Mouse (Mus musculus): ENCODE measurements around the gene Grm5. TPM values are rescaled to one million over a fixed set of nuclear protein-coding genes. Genes with fewer than 3 reads are reported as not detected.

The Grm5 gene
- not detected for polyA plus RNA-seq (2014; fragmentation: Illumina TruSeq; extraction: RNeasy Lipid Tissue Mini Kit (QIAGEN cat#74804); ENCODE audit: low read depth, low replicate concordance)

GRCm38 (mm10) chr7:87583868-87584267, at the start of gene Grm5:
Grm5 (plus strand) TSS chr7:87584168.

Other genes starting within 250 kb of the Grm5 start
- gene Tyr, start 90.7 kb upstream of the Grm5 start, polyA plus RNA-seq (2014; fragmentation: Illumina TruSeq; extraction: RNeasy Lipid Tissue Mini Kit (QIAGEN cat#74804); ENCODE audit: low read depth, low replicate concordance) = not detected